Comparison of ENCODE assay signal across 8 mouse cellular contexts in the genomic region with DNA sequence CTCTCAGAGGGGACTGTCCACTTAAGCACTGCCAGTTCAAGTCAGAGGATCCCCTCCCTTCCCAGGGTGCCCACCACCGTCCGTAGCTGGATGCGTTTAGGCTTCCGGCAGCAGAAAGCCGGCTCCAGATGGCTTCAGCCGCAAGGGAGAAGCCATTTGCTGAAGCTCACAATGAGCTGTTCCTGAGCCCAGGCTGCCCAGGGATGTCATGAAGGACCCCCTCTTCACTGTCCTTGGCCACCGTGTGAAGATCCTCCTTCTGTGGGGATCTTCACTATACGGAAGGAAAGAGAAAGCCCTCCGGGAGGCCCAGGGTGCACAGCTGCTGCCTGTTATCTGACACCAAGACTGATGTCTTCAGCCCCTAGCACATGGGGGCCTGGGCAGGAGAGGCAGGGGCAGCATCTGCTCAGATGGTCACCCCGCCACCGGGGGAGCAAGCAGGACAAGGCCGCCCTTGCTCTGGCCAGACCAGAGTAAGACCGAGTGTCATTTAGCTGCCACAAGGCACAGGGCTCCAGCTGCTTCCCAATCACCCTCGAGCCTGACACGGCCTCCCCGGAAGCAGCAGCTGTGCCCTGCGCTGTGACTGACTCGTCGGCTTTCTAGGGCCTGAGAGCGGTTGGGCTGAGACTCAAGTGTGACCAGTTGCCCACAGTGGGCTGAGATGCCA.
DNase-seq lines count a peak whose midpoint lies in the region; ATAC-seq and TF ChIP-seq lines count a peak whose summit lies in the region.

No protein-coding gene starts in this region.

- peak; percentile 45 to 65 for DNase-seq in cerebellum, postnatal 14 days
- DNase-seq in spleen, adult 2 months (ENCODE audit: low read depth in 1 of 2, low spot score in 2 of 2), result no peak
- no peak for DNase-seq in spleen, adult 12 weeks (ENCODE audit: low spot score)
- DNase-seq in heart, postnatal 0 days (ENCODE audit: low spot score), result no peak
- no peak for DNase-seq in liver, embryonic 14.5 days (ENCODE audit: low read depth in 3 of 3, low spot score in 3 of 3)
- DNase-seq in cerebellum, adult 9-10 months, result no peak

- H3K36me3 ChIP-seq in spleen, adult 2 months (ENCODE audit: control insufficient read depth, insufficient read depth, low read length), result no peaks in the 10 kb centered on the region
- H3K36me3 ChIP-seq in heart, postnatal 0 days (replicated peaks; ENCODE audit: control insufficient read depth, insufficient read depth, low read length), result no peaks in the 10 kb centered on the region
- no peaks in the 10 kb centered on the region for H3K36me3 ChIP-seq in liver, embryonic 14.5 days (replicated peaks; ENCODE audit: control insufficient read depth, insufficient read depth, low read depth)
- no peaks in the 10 kb centered on the region for H3K36me3 ChIP-seq in small intestine, adult 2 months (ENCODE audit: control insufficient read depth, insufficient read depth, low read length)

- H3K4me2 ChIP-seq in heart, postnatal 0 days (ENCODE audit: low read depth, low read length), result peak overlapping the region; percentile 56
- peak overlapping the region; percentile 44 for H3K4me2 ChIP-seq in liver, embryonic 14.5 days (ENCODE audit: low read depth)

- H3K9me3 ChIP-seq in heart, postnatal 0 days (replicated peaks; ENCODE audit: control insufficient read depth, low read length), result no peaks in the 10 kb centered on the region
- H3K9me3 ChIP-seq in liver, embryonic 14.5 days (ENCODE audit: control insufficient read depth, low read length), result no peaks in the 10 kb centered on the region

- no peak for TF ChIP-seq EP300 in heart, postnatal 0 days (IDR thresholded peaks at IDR 0.05; ENCODE audit: low read depth)
- TF ChIP-seq EP300 in liver, embryonic 14.5 days (IDR thresholded peaks at IDR 0.05; ENCODE audit: low read depth), result no peak

- no peak overlapping the region; the same call in 1 of the 2 replicates for H3K4me3 ChIP-seq in spleen, adult 2 months (ENCODE audit: extremely low read depth, insufficient read depth, insufficient read length)
- H3K4me3 ChIP-seq in heart, postnatal 0 days (ENCODE audit: low read depth, low read length), result peak overlapping the region; percentile 24; the same call in 1 of the 2 replicates
- 0 out of 4 replicates have a peak overlapping the region, but pooled peaks of 1 of the 2 experiments have one; percentile 3 for H3K4me3 ChIP-seq in liver, embryonic 14.5 days (ENCODE audit: insufficient read depth in 1 of 2, low read depth in 2 of 2, low read length in 2 of 2)
- H3K4me3 ChIP-seq in small intestine, adult 2 months (ENCODE audit: low read depth, low read length), result peak overlapping the region; percentile 6; the same call in 1 of the 2 replicates

- 7% methylated on average over 20 of the region's 20 CpGs for WGBS in spleen, adult 2 months
- WGBS in heart, postnatal 0 days, result 22% methylated on average over 20 of the region's 20 CpGs
- WGBS in liver, embryonic 14.5 days (ENCODE audit: insufficient replicate concordance), result 13% methylated on average over 20 of the region's 20 CpGs
- WGBS in small intestine, adult 2 months, result 69% methylated on average over 20 of the region's 20 CpGs

- no peak overlapping the region; the same call in 1 of the 2 replicates for H3K9ac ChIP-seq in heart, postnatal 0 days (replicated peaks; ENCODE audit: low read depth, low read length)
- peak overlapping the region; percentile 44; the same call in 1 of the 2 replicates for H3K9ac ChIP-seq in liver, embryonic 14.5 days (replicated peaks)

- TF ChIP-seq POLR2A in spleen, adult 2 months (IDR thresholded peaks at IDR 0.05; ENCODE audit: low read depth, low read length), result no peak; the same call in 1 of the 2 replicates
- TF ChIP-seq POLR2A in small intestine, adult 2 months (IDR thresholded peaks at IDR 0.05; ENCODE audit: low read depth, low read length), result no peak

- no peak for ATAC-seq in cerebellum, adult (ENCODE audit: insufficient number of reproducible peaks, low FRiP score, low TSS enrichment)
- ATAC-seq in heart, postnatal 0 days (ENCODE audit: insufficient read depth, low read depth), result no peak
- ATAC-seq in liver, embryonic 14.5 days (ENCODE audit: insufficient read depth), result no peak

- H3K4me1 ChIP-seq in spleen, adult 2 months (ENCODE audit: control insufficient read depth, insufficient read depth, insufficient read length), result peaks cover 61% of the 10 kb centered on the region
- H3K4me1 ChIP-seq in heart, postnatal 0 days (ENCODE audit: control insufficient read depth, insufficient read depth), result peaks cover 61% of the 10 kb centered on the region
- H3K4me1 ChIP-seq in liver, embryonic 14.5 days (replicated peaks; ENCODE audit: control insufficient read depth in 2 of 2, insufficient read depth in 2 of 2, low read length in 1 of 2), result peaks cover 32 to 51% of the 10 kb centered on the region in 2 experiments
- peaks cover 63% of the 10 kb centered on the region for H3K4me1 ChIP-seq in small intestine, adult 2 months (ENCODE audit: control insufficient read depth, insufficient read depth, insufficient read length, low read length)

- H3K27ac ChIP-seq in spleen, adult 2 months (ENCODE audit: insufficient read depth, low read length), result peak overlapping the region; percentile 94
- H3K27ac ChIP-seq in heart, postnatal 0 days (ENCODE audit: low read depth), result peak overlapping the region; percentile 89
- peak overlapping the region; percentile 48 for H3K27ac ChIP-seq in liver, embryonic 14.5 days
- peak overlapping the region; percentile 70 for H3K27ac ChIP-seq in small intestine, adult 2 months (ENCODE audit: insufficient read depth, low read depth, low read length)

- no peak for TF ChIP-seq CTCF in spleen, adult 2 months (IDR thresholded peaks at IDR 0.05; ENCODE audit: extremely low read depth, insufficient read depth, insufficient read length, insufficient replicate concordance)
- no peak for TF ChIP-seq CTCF in heart, postnatal 0 days (IDR thresholded peaks at IDR 0.05; ENCODE audit: low read depth)
- TF ChIP-seq CTCF in liver, embryonic 14.5 days (IDR thresholded peaks at IDR 0.05; ENCODE audit: low read depth), result no peak
- TF ChIP-seq CTCF in small intestine, adult 2 months (IDR thresholded peaks at IDR 0.05; ENCODE audit: extremely low read depth, insufficient read length, insufficient replicate concordance, low read depth, low read length), result no peak

- no peaks in the 10 kb centered on the region for H3K27me3 ChIP-seq in spleen, adult 2 months (ENCODE audit: control insufficient read depth, insufficient read depth, low read length)
- H3K27me3 ChIP-seq in heart, postnatal 0 days (ENCODE audit: control insufficient read depth, insufficient read depth, low read length), result no peaks in the 10 kb centered on the region
- H3K27me3 ChIP-seq in liver, embryonic 14.5 days (ENCODE audit: control insufficient read depth, insufficient read depth, low read length), result no peaks in the 10 kb centered on the region
- H3K27me3 ChIP-seq in small intestine, adult 2 months (ENCODE audit: control insufficient read depth, insufficient read depth, low read length), result no peaks in the 10 kb centered on the region

Comparison
In these comparisons a context has a peak if more than half of its experiments do, and no peak if none do; other contexts are left out.
1. DNase-seq: peak in cerebellum, postnatal 14 days (2 of 2); none in spleen, adult 2 months (0 of 2), spleen, adult 12 weeks (single experiment), heart, postnatal 0 days (single experiment), liver, embryonic 14.5 days (0 of 3) and cerebellum, adult 9-10 months (single experiment).
2. Peak in every context shown above with its lines, with median percentiles within 50 percentile points of each other: H3K27ac ChIP-seq.